Mouse (Mus musculus) layer of hippocampus, postnatal 10 days (tissue): ENCODE measurements around the gene Cfap58. TPM values are rescaled to one million over a fixed set of nuclear protein-coding genes. Genes with fewer than 3 reads are reported as not detected.

Source experiments
- DNase-seq, 2 experiments: peaks; one replicate each; pipeline ENCODE4 v3.0.0; 2021; ENCODE audit warnings: low spot score in 2 of 2
- total RNA-seq, 2 experiments: library from RNA; stranded (reverse); gene quantifications; 2 replicates each; pipeline ENCODE4 v1.2.3; 2021

Gene Cfap58
- total RNA-seq, 2 experiments from 2014 or later, result 0.60 to 0.98 TPM

GRCm38 (mm10) chr19:47971066-47971465, 33.6 kb downstream of the Cfap58 start:
- DNase-seq, result no peak

- DNase-seq, result no peak
Observed at GRCm38 (mm10) chr19:47978109-47978701, 40.7 kb downstream of the Cfap58 start.

GRCm38 (mm10) chr19:47979446-47979845, 42.0 kb downstream of the Cfap58 start:
- no peak for DNase-seq

GRCm38 (mm10) chr19:47980241-47980640, 42.8 kb downstream of the Cfap58 start:
- no peak for DNase-seq

GRCm38 (mm10) chr19:47985606-47986213, 48.2 kb downstream of the Cfap58 start:
- no peak for DNase-seq

- DNase-seq, result no peak
Observed at GRCm38 (mm10) chr19:47987986-47988385, 50.5 kb downstream of the Cfap58 start.

GRCm38 (mm10) chr19:47988456-47988855, 51.0 kb downstream of the Cfap58 start:
- peak; percentile 44 to 59 for DNase-seq

GRCm38 (mm10) chr19:47988880-47989574, 51.6 kb downstream of the Cfap58 start:
- DNase-seq, result no peak

- DNase-seq, result no peak
Observed at GRCm38 (mm10) chr19:47989575-47989891, 52.1 kb downstream of the Cfap58 start.

GRCm38 (mm10) chr19:48001240-48001639, 63.8 kb downstream of the Cfap58 start:
- DNase-seq, result no peak

GRCm38 (mm10) chr19:48001774-48002173, 64.3 kb downstream of the Cfap58 start:
- no peak for DNase-seq

GRCm38 (mm10) chr19:48008771-48009413, 71.4 kb downstream of the Cfap58 start:
- DNase-seq, result no peak

- DNase-seq, result no peak
Observed at GRCm38 (mm10) chr19:48009586-48010331, 72.3 kb downstream of the Cfap58 start.

GRCm38 (mm10) chr19:48020103-48020502, 82.6 kb downstream of the Cfap58 start:
- no peak for DNase-seq

GRCm38 (mm10) chr19:48021435-48021834, 84.0 kb downstream of the Cfap58 start:
- DNase-seq, result no peak

- DNase-seq, result no peak
Observed at GRCm38 (mm10) chr19:48022763-48023162, 85.3 kb downstream of the Cfap58 start.

GRCm38 (mm10) chr19:48023726-48024125, 86.3 kb downstream of the Cfap58 start:
- no peak for DNase-seq

GRCm38 (mm10) chr19:48025366-48025765, 87.9 kb downstream of the Cfap58 start:
- DNase-seq, result no peak

- DNase-seq, result no peak
Observed at GRCm38 (mm10) chr19:48026882-48027281, 89.4 kb downstream of the Cfap58 start.

- no peak for DNase-seq
Observed at GRCm38 (mm10) chr19:48039554-48039953, 102.1 kb downstream of the Cfap58 start.

- DNase-seq, result no peak
Observed at GRCm38 (mm10) chr19:48047315-48047714, 109.8 kb downstream of the Cfap58 start.
